16 mouse cellular contexts compared by ENCODE assay signal in the genomic region with DNA sequence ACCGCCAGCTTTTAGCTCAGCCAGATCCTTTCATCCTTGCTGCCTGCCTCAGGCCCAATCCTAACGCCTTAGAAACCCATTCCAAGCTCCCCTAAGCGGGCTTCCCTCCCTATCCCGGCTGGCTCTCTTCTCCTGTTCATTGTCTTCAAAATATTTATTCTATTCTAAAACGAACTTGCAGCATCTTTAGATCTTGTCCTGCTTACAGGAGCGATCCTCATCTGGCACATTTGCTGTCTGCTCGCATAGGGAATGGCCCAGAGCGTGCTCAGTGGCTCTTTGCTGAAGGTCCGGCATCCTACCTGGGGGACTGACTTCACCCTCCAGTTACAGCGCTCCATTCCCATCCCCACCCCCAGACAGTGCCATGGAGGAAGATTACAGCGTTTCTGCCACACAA.
"Had no signal": no experiment of that assay in that cellular context is flagged by ENCODE, and none has a peak within 500 bp of the region (broad histone marks: within the 10 kb centered on the region; RNA-seq: fewer than 3 reads in every experiment).

No protein-coding gene starts in this region.

- H3K36me3 ChIP-seq: liver, embryonic 12.5 days; neural tube, embryonic 13.5 days; neural tube, embryonic 15.5 days; stomach, embryonic 15.5 days had no signal

- H3K9ac ChIP-seq: liver, embryonic 12.5 days; liver, embryonic 14.5 days; lung, embryonic 14.5 days; neural tube, embryonic 13.5 days; neural tube, embryonic 15.5 days; stomach, embryonic 15.5 days had no signal

- H3K4me2 ChIP-seq: liver, embryonic 12.5 days; lung, embryonic 14.5 days; neural tube, embryonic 13.5 days; neural tube, embryonic 15.5 days; stomach, embryonic 15.5 days had no signal

- H3K4me3 ChIP-seq: liver, embryonic 12.5 days; megakaryocyte, embryonic 14.5 days; myocyte; neural tube, embryonic 13.5 days; neural tube, embryonic 15.5 days; stomach, embryonic 15.5 days had no signal

- DNase-seq: lung, adult 18-20 months; lung, embryonic 14.5 days; lung, postnatal 10 days; lung, postnatal 4 days; right cerebral cortex, postnatal 14 days; thymus, adult 2 months; thymus, postnatal 25 days; thymus, postnatal 4 days had no signal

- H3K4me1 ChIP-seq: liver, embryonic 12.5 days; megakaryocyte, embryonic 14.5 days; neural tube, embryonic 13.5 days; neural tube, embryonic 15.5 days; stomach, embryonic 15.5 days had no signal

- ATAC-seq: liver, embryonic 12.5 days had no signal

- H3K27ac ChIP-seq: liver, embryonic 12.5 days; liver, embryonic 14.5 days; neural tube, embryonic 13.5 days; neural tube, embryonic 15.5 days; stomach, embryonic 15.5 days; stomach, postnatal 0 days had no signal

- H3K9me3 ChIP-seq: liver, embryonic 12.5 days; neural tube, embryonic 13.5 days; neural tube, embryonic 15.5 days; stomach, embryonic 15.5 days had no signal

- H3K27me3 ChIP-seq: liver, embryonic 12.5 days; megakaryocyte, embryonic 14.5 days; neural tube, embryonic 13.5 days; neural tube, embryonic 15.5 days; stomach, embryonic 15.5 days had no signal
